Mouse (Mus musculus): ENCODE data around the gene Ctrb1. TPM values are rescaled to one million over a fixed set of nuclear protein-coding genes. Genes with fewer than 3 reads are reported as not detected.

Ctrb1 gene
- polyA plus RNA-seq (2012; rRNA removed): 0.17 and 0.29 TPM in 2 replicates

DNA sequence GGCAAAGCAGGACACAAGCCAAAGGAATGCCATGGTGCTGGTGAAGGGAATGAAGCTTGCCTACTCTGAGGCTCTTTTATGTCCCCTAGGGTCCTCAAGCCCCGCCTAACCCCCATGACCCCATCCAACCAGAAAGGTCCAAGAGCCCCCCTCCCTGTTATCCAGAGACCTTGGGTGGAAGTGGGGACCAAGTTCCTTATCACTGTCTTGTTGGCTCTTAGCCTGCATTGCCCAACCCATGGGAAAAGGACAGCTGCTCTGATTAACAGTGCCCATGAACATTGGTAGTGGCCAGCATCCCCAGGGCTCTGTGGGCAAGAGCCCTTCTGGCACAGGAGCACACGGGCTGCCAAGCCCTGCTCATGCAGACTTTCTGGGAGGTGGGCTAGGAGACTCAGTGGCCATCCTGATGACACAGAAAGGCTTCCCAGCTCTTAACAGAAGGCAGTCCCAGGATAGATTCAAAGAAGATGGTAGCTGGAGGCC is at the start of gene Ctrb1:
Gene Ctrb1 (minus strand): TSS at position 51 of the 486 bp plus-strand sequence.
- H3K4me3 ChIP-seq (ENCODE audit: insufficient read depth, low read depth, low read length): no peak within 1 kb of the TSS
- 85% methylated on average over 2 of the region's 2 CpGs for WGBS
- no peaks in the 10 kb centered on the region for H3K27me3 ChIP-seq (replicated peaks; ENCODE audit: control insufficient read depth, insufficient read depth, low read length)
- TF ChIP-seq CTCF (conservative IDR thresholded peaks at IDR 0.05; ENCODE audit: insufficient read depth, insufficient read length, low read depth, low read length) (no peak), POLR2A (IDR thresholded peaks at IDR 0.05; ENCODE audit: low read depth, low read length) (no peak)
- no peak for DNase-seq
- H3K36me3 ChIP-seq (ENCODE audit: control insufficient read depth, insufficient read depth, low read length): no peaks in the 10 kb centered on the region
- H3K27ac ChIP-seq (ENCODE audit: insufficient read depth, low read depth, low read length): no peak within 1 kb of the TSS
- no peaks in the 10 kb centered on the region; the same call in 1 of the 2 replicates for H3K4me1 ChIP-seq (ENCODE audit: control insufficient read depth, insufficient read depth, low read length)

DNA sequence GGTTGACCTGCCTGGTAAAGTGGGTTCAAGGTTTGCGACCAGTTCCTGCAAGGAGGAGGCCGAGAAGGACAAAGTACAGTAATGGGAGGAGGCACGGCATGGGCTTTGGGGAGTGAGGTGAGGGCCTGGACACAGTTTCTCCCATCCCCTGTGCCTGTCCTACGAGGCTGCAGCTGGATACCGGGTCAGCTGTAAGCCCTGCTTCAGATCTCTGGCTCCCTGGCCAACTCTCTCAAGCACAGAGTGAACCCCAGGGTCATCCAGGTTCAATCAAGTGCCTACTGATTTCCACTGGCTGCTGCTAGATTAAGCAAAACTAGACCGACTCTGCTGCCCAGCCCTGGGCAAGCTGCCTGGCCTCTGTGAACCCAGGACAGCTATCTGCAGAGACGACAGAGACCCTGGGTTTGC is 49.5 kb upstream of the Ctrb1 start:
- H3K27me3 ChIP-seq (replicated peaks; ENCODE audit: control insufficient read depth, insufficient read depth, low read length): no peaks in the 10 kb centered on the region
- 13% methylated on average over 7 of the region's 7 CpGs for WGBS
- no peak for TF ChIP-seq POLR2A (IDR thresholded peaks at IDR 0.05; ENCODE audit: low read depth, low read length)
- TF ChIP-seq CTCF (conservative IDR thresholded peaks at IDR 0.05; ENCODE audit: insufficient read depth, insufficient read length, low read depth, low read length): no peak
- H3K36me3 ChIP-seq (ENCODE audit: control insufficient read depth, insufficient read depth, low read length): no peaks in the 10 kb centered on the region
- DNase-seq: peak; percentile 88
- H3K27ac ChIP-seq (ENCODE audit: insufficient read depth, low read depth, low read length): peak overlapping the region; percentile 90
- no peak overlapping the region for H3K4me3 ChIP-seq (ENCODE audit: insufficient read depth, low read depth, low read length)
- peaks cover 63% of the 10 kb centered on the region for H3K4me1 ChIP-seq (ENCODE audit: control insufficient read depth, insufficient read depth, low read length)

DNA sequence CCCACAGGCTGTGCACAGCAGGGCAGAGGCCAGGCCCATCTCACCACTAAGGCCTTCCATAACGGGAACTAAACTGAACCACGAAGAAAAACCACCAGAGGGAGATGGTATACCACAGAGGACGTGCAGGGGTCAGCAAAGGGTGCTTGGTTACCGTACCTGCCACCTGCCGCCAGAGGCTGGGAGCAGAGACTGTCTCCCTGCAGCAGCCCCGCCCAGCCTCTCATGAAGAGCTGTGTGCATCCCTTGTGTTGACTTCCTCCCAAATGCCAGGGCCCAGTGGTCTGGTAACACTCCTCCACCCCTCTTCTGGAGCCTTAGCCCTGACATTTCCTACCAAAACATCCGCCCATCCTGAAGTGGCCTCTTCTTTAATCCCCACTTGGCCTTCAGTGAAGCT is 48.8 kb upstream of the Ctrb1 start:
- H3K4me1 ChIP-seq (ENCODE audit: control insufficient read depth, insufficient read depth, low read length): peaks cover 69% of the 10 kb centered on the region
- H3K27ac ChIP-seq (ENCODE audit: insufficient read depth, low read depth, low read length): peak overlapping the region; percentile 90
- no peaks in the 10 kb centered on the region for H3K27me3 ChIP-seq (replicated peaks; ENCODE audit: control insufficient read depth, insufficient read depth, low read length)
- H3K4me3 ChIP-seq (ENCODE audit: insufficient read depth, low read depth, low read length): no peak overlapping the region
- H3K36me3 ChIP-seq (ENCODE audit: control insufficient read depth, insufficient read depth, low read length): no peaks in the 10 kb centered on the region
- DNase-seq: peak; percentile 46
- whole genome bisulfite sequencing: 25% methylated on average over 7 of the region's 7 CpGs
- TF ChIP-seq POLR2A (IDR thresholded peaks at IDR 0.05; ENCODE audit: low read depth, low read length): no peak
- TF ChIP-seq CTCF (conservative IDR thresholded peaks at IDR 0.05; ENCODE audit: insufficient read depth, insufficient read length, low read depth, low read length): no peak; the same call in 1 of the 2 replicates

DNA sequence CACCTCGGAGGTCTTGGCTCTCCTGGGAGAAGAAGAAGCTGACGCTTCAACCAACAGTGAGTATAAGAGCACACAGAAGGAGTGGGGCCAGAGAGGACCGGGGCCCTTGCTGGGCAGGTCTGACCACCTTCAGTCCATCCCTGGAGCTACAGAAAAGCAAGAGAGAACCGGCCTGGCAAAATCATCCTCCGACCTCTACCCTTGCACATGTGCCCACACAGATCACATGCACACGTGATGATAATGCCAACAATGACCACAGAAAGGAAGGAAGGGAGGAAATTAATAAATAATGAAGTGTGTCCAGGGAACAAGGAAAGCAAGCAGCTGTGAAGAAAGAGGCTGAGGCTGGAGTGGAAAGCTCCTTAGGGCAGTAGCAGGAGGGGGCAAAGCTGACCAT is 48.1 kb upstream of the Ctrb1 start:
- Histone ChIP-seq H3K4me1 (ENCODE audit: control insufficient read depth, insufficient read depth, low read length) (peaks cover 74% of the 10 kb centered on the region), H3K36me3 (ENCODE audit: control insufficient read depth, insufficient read depth, low read length) (no peaks in the 10 kb centered on the region), H3K27me3 (replicated peaks; ENCODE audit: control insufficient read depth, insufficient read depth, low read length) (no peaks in the 10 kb centered on the region), H3K27ac (ENCODE audit: insufficient read depth, low read depth, low read length) (no peak overlapping the region), H3K4me3 (ENCODE audit: insufficient read depth, low read depth, low read length) (no peak overlapping the region)
- DNase-seq: peak; percentile 69
- no peak for TF ChIP-seq CTCF (conservative IDR thresholded peaks at IDR 0.05; ENCODE audit: insufficient read depth, insufficient read length, low read depth, low read length)
- TF ChIP-seq POLR2A (IDR thresholded peaks at IDR 0.05; ENCODE audit: low read depth, low read length): no peak
- 14% methylated on average over 6 of the region's 6 CpGs for WGBS

DNA sequence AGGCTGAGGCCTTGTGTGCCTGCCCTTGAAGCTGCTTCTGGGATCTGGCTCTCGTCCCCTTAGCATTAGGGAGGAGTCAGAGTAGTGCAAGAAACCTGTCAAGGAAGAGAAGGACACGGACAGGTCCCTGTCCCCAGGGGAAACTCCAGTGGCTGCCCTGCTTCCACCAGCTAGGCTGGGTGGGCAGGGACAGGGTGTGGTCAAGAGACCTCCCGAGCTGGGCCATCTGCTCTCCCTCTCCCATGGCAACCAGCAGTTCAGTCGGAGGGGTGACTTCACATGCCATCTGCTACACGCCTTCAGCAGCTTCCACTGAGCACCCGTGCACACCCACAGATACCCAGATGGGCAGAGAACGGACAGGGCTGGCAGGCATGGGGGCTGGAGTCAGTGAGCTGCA is 45.5 kb upstream of the Ctrb1 start:
- H3K36me3 ChIP-seq (ENCODE audit: control insufficient read depth, insufficient read depth, low read length): no peaks in the 10 kb centered on the region
- H3K27ac ChIP-seq (ENCODE audit: insufficient read depth, low read depth, low read length): peak overlapping the region; percentile 88; the same call in 1 of the 2 replicates
- H3K4me3 ChIP-seq (ENCODE audit: insufficient read depth, low read depth, low read length): no peak overlapping the region
- no peaks in the 10 kb centered on the region for H3K27me3 ChIP-seq (replicated peaks; ENCODE audit: control insufficient read depth, insufficient read depth, low read length)
- TF ChIP-seq POLR2A (IDR thresholded peaks at IDR 0.05; ENCODE audit: low read depth, low read length): no peak
- peak; percentile 9 for DNase-seq
- WGBS: 34% methylated on average over 7 of the region's 7 CpGs
- peaks cover 80% of the 10 kb centered on the region for H3K4me1 ChIP-seq (ENCODE audit: control insufficient read depth, insufficient read depth, low read length)

DNA sequence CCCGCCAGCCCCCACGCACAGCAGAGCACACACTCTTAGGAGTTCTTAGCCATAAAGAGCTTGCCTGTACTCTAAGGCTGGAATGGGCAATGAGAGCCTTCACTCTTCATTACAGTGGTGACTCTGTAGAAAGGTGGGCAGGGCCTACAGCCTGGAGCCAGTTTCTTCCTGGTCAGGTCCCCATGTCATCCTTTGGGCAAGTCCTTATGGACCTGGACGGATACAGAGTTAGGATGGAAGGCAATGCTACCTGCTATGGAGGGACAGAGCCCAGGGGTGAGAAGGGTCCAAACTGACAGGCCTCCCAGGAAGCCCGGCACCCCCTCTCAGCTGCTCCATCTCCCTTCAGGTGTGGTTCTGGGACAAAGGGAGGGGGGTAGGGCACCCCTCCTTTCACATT is 45.0 kb upstream of the Ctrb1 start:
- DNase-seq: peak; percentile 1
- no peak for TF ChIP-seq POLR2A (IDR thresholded peaks at IDR 0.05; ENCODE audit: low read depth, low read length)
- TF ChIP-seq CTCF (conservative IDR thresholded peaks at IDR 0.05; ENCODE audit: insufficient read depth, insufficient read length, low read depth, low read length): no peak
- Histone ChIP-seq H3K36me3 (ENCODE audit: control insufficient read depth, insufficient read depth, low read length) (no peaks in the 10 kb centered on the region), H3K27ac (ENCODE audit: insufficient read depth, low read depth, low read length) (peak overlapping the region; percentile 88), H3K27me3 (replicated peaks; ENCODE audit: control insufficient read depth, insufficient read depth, low read length) (no peaks in the 10 kb centered on the region), H3K4me3 (ENCODE audit: insufficient read depth, low read depth, low read length) (no peak overlapping the region), H3K4me1 (ENCODE audit: control insufficient read depth, insufficient read depth, low read length) (peaks cover 80% of the 10 kb centered on the region)
- 48% methylated on average over 4 of the region's 4 CpGs for WGBS

DNA sequence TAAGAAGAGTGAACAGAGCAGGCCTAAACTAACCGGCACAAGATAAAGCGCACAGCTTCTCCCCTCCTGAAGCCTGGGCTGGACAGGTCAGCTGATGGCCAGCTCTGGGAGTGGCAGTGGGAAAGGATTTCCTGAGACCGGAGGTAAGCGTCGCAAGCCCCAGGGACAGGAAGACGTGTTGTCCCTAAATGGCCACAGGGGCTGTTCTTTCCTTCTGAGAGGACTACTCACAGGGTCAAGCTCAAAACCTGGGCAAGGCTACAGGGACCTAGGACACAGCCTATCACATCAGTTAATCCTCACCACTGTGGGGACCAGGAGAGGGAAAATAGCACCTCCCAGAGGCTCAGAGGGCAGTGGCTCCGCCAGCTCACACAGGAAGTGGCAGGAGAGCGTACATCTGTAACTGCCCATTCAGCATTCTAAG is 44.5 kb upstream of the Ctrb1 start:
- WGBS: 16% methylated on average over 8 of the region's 8 CpGs
- no peaks in the 10 kb centered on the region for H3K36me3 ChIP-seq (ENCODE audit: control insufficient read depth, insufficient read depth, low read length)
- peak; percentile 81 for DNase-seq
- peaks cover 80% of the 10 kb centered on the region for H3K4me1 ChIP-seq (ENCODE audit: control insufficient read depth, insufficient read depth, low read length)
- H3K27ac ChIP-seq (ENCODE audit: insufficient read depth, low read depth, low read length): peak overlapping the region; percentile 88
- H3K4me3 ChIP-seq (ENCODE audit: insufficient read depth, low read depth, low read length): peak overlapping the region; percentile 13; the same call in 1 of the 2 replicates
- H3K27me3 ChIP-seq (replicated peaks; ENCODE audit: control insufficient read depth, insufficient read depth, low read length): no peaks in the 10 kb centered on the region
- peak; percentile 11 for TF ChIP-seq POLR2A (IDR thresholded peaks at IDR 0.05; ENCODE audit: low read depth, low read length)
- peak; percentile 43 for TF ChIP-seq CTCF (conservative IDR thresholded peaks at IDR 0.05; ENCODE audit: insufficient read depth, insufficient read length, low read depth, low read length)

Data from kidney, adult 2 months (tissue).